Mouse (Mus musculus) stomach, postnatal 0 days (tissue): ENCODE data around the gene Epha4.

Source experiments
- CTCF ChIP-seq: IDR thresholded peaks from 2 replicates; pipeline ENCODE4 v1.5.1; 2016; ENCODE audit warnings: antibody characterized with exemption, low read depth, mild to moderate bottlenecking, moderate library complexity
- EP300 ChIP-seq: optimal IDR thresholded peaks from 2 replicates; pipeline ENCODE3; 2016; ENCODE audit warnings: antibody characterized with exemption

GRCm38 (mm10) chr1:77441987-77442386 lies 72.9 kb downstream of the Epha4 start:
- TF ChIP-seq CTCF (no peak), EP300 (no peak)
